Mouse (Mus musculus) MEL (cell line): Measurements from ENCODE around the gene Rbm18. TPM values are rescaled to one million over a fixed set of nuclear protein-coding genes. Genes with fewer than 3 reads are reported as not detected.

Source experiments
- DNase-seq: peaks from one replicate; pipeline ENCODE4 v3.0.0; 2011; ENCODE audit warnings: low read depth, low spot score
- H3K27ac ChIP-seq: 2 replicates; pipeline ENCODE4 v1.5.1; 2012; ENCODE audit warnings: low read depth, mild to moderate bottlenecking, control low read depth, low read length, moderate library complexity; ENCODE audit not compliant: control insufficient read depth
- H3K27me3 ChIP-seq, 2 experiments: fragments of 150-350 bp in 1 of 2; sonication (generic) in 1 of 2; 2 replicates each; pipeline ENCODE4 v1.6.1; 2012; ENCODE audit warnings: low read length in 2 of 2, mild to moderate bottlenecking in 2 of 2, improper control_type of control experiment in 1 of 2, moderate library complexity in 1 of 2; ENCODE audit not compliant: insufficient read depth in 2 of 2, control insufficient read depth in 1 of 2
- H3K36me3 ChIP-seq, 2 experiments: 2 replicates each; pipeline ENCODE4 v1.6.1; 2012 to 2014; ENCODE audit warnings: low read length in 2 of 2, improper control_type of control experiment in 1 of 2, inconsistent platforms in 1 of 2, mild to moderate bottlenecking in 1 of 2; ENCODE audit not compliant: insufficient read depth in 2 of 2, control insufficient read depth in 1 of 2
- H3K4me1 ChIP-seq, 2 experiments: fragments of 150-350 bp in 1 of 2; sonication (generic) in 1 of 2; 2 replicates each; pipeline ENCODE4 v1.6.1; 2012; ENCODE audit warnings: low read length in 2 of 2, improper control_type of control experiment in 1 of 2, mild to moderate bottlenecking in 1 of 2; ENCODE audit not compliant: insufficient read depth in 2 of 2, control insufficient read depth in 1 of 2
- H3K4me3 ChIP-seq, 2 experiments: fragments of 150-350 bp in 1 of 2; sonication (generic) in 1 of 2; 2 replicates each; pipeline ENCODE4 v1.5.1; 2012; ENCODE audit warnings: low read depth in 2 of 2, low read length in 2 of 2, mild to moderate bottlenecking in 2 of 2, moderate library complexity in 2 of 2, control low read depth in 1 of 2, improper control_type of control experiment in 1 of 2; ENCODE audit not compliant: control insufficient read depth in 1 of 2, insufficient read depth in 1 of 2
- H3K79me2 ChIP-seq: 2 replicates; pipeline ENCODE4 v1.6.1; 2012; ENCODE audit warnings: mild to moderate bottlenecking, low read length, moderate library complexity; ENCODE audit not compliant: control insufficient read depth, poor library complexity, insufficient read depth
- H3K9ac ChIP-seq: 2 replicates; pipeline ENCODE4 v1.6.1; 2012; ENCODE audit warnings: low read depth, mild to moderate bottlenecking, control low read depth, low read length, moderate library complexity; ENCODE audit not compliant: control insufficient read depth, poor library complexity, severe bottlenecking
- H3K9me3 ChIP-seq: fragments of 150-350 bp; sonication (generic); replicated peaks from 2 replicates; pipeline ENCODE4 v1.6.1; 2012; ENCODE audit warnings: mild to moderate bottlenecking, low read length, improper control_type of control experiment, moderate library complexity; ENCODE audit not compliant: insufficient read depth
- BHLHE40 ChIP-seq: IDR thresholded peaks from 2 replicates; pipeline ENCODE4 v1.6.1; 2012; ENCODE audit warnings: low read depth, mild to moderate bottlenecking, inconsistent platforms, low read length, improper control_type of control experiment, borderline replicate concordance
- ELF1 ChIP-seq: IDR thresholded peaks from 2 replicates; pipeline ENCODE4 v1.6.1; 2014; ENCODE audit warnings: low read depth, mild to moderate bottlenecking, inconsistent platforms, low read length, improper control_type of control experiment, moderate library complexity
- GABPA ChIP-seq: IDR thresholded peaks from 2 replicates; pipeline ENCODE4 v1.6.1; 2012; ENCODE audit warnings: low read depth, mild to moderate bottlenecking, inconsistent platforms, low read length, improper control_type of control experiment, moderate library complexity
- KAT2A ChIP-seq: conservative IDR thresholded peaks from 2 replicates; pipeline ENCODE4 v1.6.1; 2012; ENCODE audit warnings: low read depth, low read length, improper control_type of control experiment, inconsistent platforms
- MAFK ChIP-seq: IDR thresholded peaks from 2 replicates; pipeline ENCODE4 v1.6.1; 2011; ENCODE audit warnings: low read depth, mild to moderate bottlenecking, low read length, improper control_type of control experiment, borderline replicate concordance
- MAZ ChIP-seq: IDR thresholded peaks from 2 replicates; pipeline ENCODE4 v1.6.1; 2012; ENCODE audit warnings: low read depth, mild to moderate bottlenecking, inconsistent platforms, low read length, improper control_type of control experiment
- MEF2A ChIP-seq: IDR thresholded peaks from 2 replicates; pipeline ENCODE4 v1.6.1; 2014; ENCODE audit warnings: low read depth, mild to moderate bottlenecking, inconsistent platforms, low read length, improper control_type of control experiment; ENCODE audit not compliant: poor library complexity, insufficient replicate concordance, severe bottlenecking; ENCODE audit errors: extremely low read depth
- MYB ChIP-seq: IDR thresholded peaks from 2 replicates; pipeline ENCODE4 v1.6.1; 2011; ENCODE audit warnings: mild to moderate bottlenecking, low read depth, low read length, improper control_type of control experiment
- MYC ChIP-seq: IDR thresholded peaks from 2 replicates; pipeline ENCODE4 v1.6.1; 2011; ENCODE audit warnings: low read depth, mild to moderate bottlenecking, low read length, improper control_type of control experiment, moderate library complexity
- NELFE ChIP-seq: IDR thresholded peaks from 2 replicates; pipeline ENCODE4 v1.6.1; 2011; ENCODE audit warnings: low read depth, low read length, improper control_type of control experiment
- NRF1 ChIP-seq: IDR thresholded peaks from 2 replicates; pipeline ENCODE4 v1.6.1; 2014; ENCODE audit warnings: low read depth, mild to moderate bottlenecking, inconsistent platforms, low read length, improper control_type of control experiment, moderate library complexity; ENCODE audit not compliant: poor library complexity, insufficient read depth, severe bottlenecking
- POLR2A ChIP-seq, 2 experiments: IDR thresholded peaks; 2 replicates each; pipeline ENCODE4 v1.6.1; 2011 to 2012; ENCODE audit warnings: low read length in 2 of 2, mild to moderate bottlenecking in 2 of 2, control low read depth in 1 of 2, improper control_type of control experiment in 1 of 2, low read depth in 1 of 2, moderate library complexity in 1 of 2; ENCODE audit not compliant: control insufficient read depth in 1 of 2, insufficient read depth in 1 of 2, poor library complexity in 1 of 2
- RAD21 ChIP-seq: IDR thresholded peaks from 2 replicates; pipeline ENCODE4 v1.6.1; 2011; ENCODE audit warnings: mild to moderate bottlenecking, low read depth, low read length, improper control_type of control experiment
- SMC3 ChIP-seq: IDR thresholded peaks from 2 replicates; pipeline ENCODE4 v1.6.1; 2011; ENCODE audit warnings: low read depth, low read length, improper control_type of control experiment
- TBP ChIP-seq: IDR thresholded peaks from 2 replicates; pipeline ENCODE4 v1.8.0; 2011; ENCODE audit warnings: low read depth, low read length, improper control_type of control experiment
- USF2 ChIP-seq, 2 experiments: IDR thresholded peaks; 2 replicates each; pipeline ENCODE4 v1.6.1; 2011 to 2012; ENCODE audit warnings: improper control_type of control experiment in 2 of 2, low read length in 2 of 2, borderline replicate concordance in 1 of 2, inconsistent platforms in 1 of 2, low read depth in 1 of 2, mild to moderate bottlenecking in 1 of 2; ENCODE audit not compliant: insufficient read depth in 1 of 2
- ZKSCAN1 ChIP-seq: IDR thresholded peaks from 2 replicates; pipeline ENCODE4 v1.6.1; 2012; ENCODE audit warnings: low read depth, mild to moderate bottlenecking, inconsistent platforms, low read length, improper control_type of control experiment, moderate library complexity
- polyA plus RNA-seq, 2 experiments: library from polyadenylated mRNA; stranded (reverse) in 1 of 2; unstranded in 1 of 2; fragments of >175 nt in 1 of 2; fragments of >200 nt in 1 of 2; gene quantifications; 2 replicates each; pipeline versions ENCODE4 v1.2.1 to v1.2.4; 2012; ENCODE audit warnings: low replicate concordance in 2 of 2, low read depth in 1 of 2; ENCODE audit not compliant: insufficient read length in 2 of 2, insufficient read depth in 1 of 2, missing spikeins in 1 of 2
- total RNA-seq: library from RNA; depleted of rRNA; stranded (reverse); fragments of 300-350 nt; gene quantifications from 2 replicates; pipeline ENCODE4 v1.2.3, GENCODE M21; 2012

Gene Rbm18
- total and polyA plus RNA-seq, 3 experiments: 16.7 to 20.1 TPM; not detected in 1

DNA sequence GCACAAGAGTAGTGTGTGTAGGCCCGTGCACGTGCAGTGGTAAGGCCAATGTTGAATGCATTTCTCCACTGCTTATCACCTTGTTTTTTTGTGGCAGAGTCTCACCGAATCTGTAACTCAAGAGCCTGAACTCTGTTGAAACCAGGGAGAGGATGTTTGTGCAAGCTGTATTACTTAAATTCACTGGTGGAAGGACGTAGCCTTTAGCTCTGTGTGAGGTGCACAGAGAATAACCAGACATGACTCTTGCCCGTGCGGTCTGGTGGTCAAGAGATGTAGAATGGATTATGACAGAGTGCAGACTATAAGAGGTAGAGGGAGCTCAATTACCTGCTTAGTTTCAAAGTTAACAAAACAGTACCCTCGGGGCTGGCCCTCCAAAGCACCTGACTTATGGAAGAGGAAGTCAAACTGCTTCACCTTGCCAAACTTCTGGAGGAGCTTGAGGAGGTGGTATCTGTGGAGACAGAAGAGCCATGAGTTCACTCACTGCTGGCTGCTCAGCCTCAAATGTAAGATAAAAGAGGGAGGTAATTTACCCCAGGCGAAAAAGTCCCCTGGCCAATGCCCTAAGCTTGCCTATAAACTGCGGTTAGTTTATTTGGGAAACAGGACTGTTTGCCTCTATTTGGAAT, 9.7 kb downstream of the Rbm18 start:
- TF ChIP-seq ZKSCAN1 (no peak), MYC (no peak), KAT2A (no peak), RAD21 (no peak), MYB (no peak), MAFK (no peak), USF2 (IDR thresholded peaks at IDR 0.05; ENCODE audit: borderline replicate concordance in 1 of 2, insufficient read depth in 1 of 2, low read depth in 1 of 2, low read length in 2 of 2) (no peak), MEF2A (no peak), POLR2A (IDR thresholded peaks at IDR 0.05; ENCODE audit: control insufficient read depth in 1 of 2, insufficient read depth in 1 of 2, low read depth in 1 of 2, low read length in 2 of 2, poor library complexity in 1 of 2) (no peak), TBP (no peak), BHLHE40 (no peak)
- Histone ChIP-seq H3K79me2 (no peaks in the 10 kb centered on the region), H3K9me3 (no peaks in the 10 kb centered on the region), H3K27me3 (no peaks in the 10 kb centered on the region), H3K9ac (no peak overlapping the region), H3K4me1 (no peaks in the 10 kb centered on the region; a peak in 1 of 4 replicates), H3K27ac (no peak overlapping the region), H3K36me3 (peaks cover 0 to 17% of the 10 kb centered on the region in 2 experiments; a peak in 3 of 4 replicates), H3K4me3 (no peak overlapping the region)
- DNase-seq: peak; percentile 51

DNA sequence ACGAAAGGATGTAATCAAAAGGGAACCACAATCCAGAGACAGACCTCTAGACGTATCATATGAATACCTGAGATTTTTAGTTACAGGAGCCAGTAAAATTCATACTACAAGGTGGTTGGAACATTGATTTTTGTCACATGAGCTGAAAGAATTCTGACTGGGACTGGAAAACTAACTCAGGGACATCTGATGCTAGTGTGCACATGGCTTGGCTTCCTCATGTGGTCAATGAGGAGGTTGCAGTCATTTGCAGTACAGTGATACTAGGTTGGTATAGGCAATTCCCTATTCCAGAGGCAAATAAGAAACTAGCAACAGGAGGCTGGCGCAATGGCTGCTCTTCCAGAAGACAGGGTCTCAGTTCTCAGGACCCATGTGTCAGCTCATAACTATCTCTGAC, 23.9 kb downstream of the Rbm18 start:
- TF ChIP-seq ELF1 (no peak), NELFE (no peak), NRF1 (no peak), POLR2A (IDR thresholded peaks at IDR 0.05; ENCODE audit: control insufficient read depth in 1 of 2, insufficient read depth in 1 of 2, low read depth in 1 of 2, low read length in 2 of 2, poor library complexity in 1 of 2) (no peak), TBP (no peak), KAT2A (no peak), MAZ (no peak), GABPA (no peak), SMC3 (no peak)

More for the DNA sequence above, 23.9 kb downstream of the Rbm18 start:
- peaks cover 0 to 3% of the 10 kb centered on the region in 2 experiments; a peak in 1 of 4 replicates for H3K36me3 ChIP-seq
- H3K27me3 ChIP-seq: no peaks in the 10 kb centered on the region
- no peak overlapping the region for H3K27ac ChIP-seq
- no peaks in the 10 kb centered on the region for H3K4me1 ChIP-seq
- no peak overlapping the region for H3K4me3 ChIP-seq
- DNase-seq: no peak
- H3K9me3 ChIP-seq: no peaks in the 10 kb centered on the region
- no peaks in the 10 kb centered on the region for H3K79me2 ChIP-seq
- no peak overlapping the region for H3K9ac ChIP-seq
